Mouse (Mus musculus) heart, adult 18-20 months (tissue): Measurements from ENCODE around the gene Vmn1r203. TPM values are rescaled to one million over a fixed set of nuclear protein-coding genes. Genes with fewer than 3 reads are reported as not detected.
"Not testable (repeated sequence)": the region's sequence is repeated elsewhere in the genome, so short reads cannot be mapped to it uniquely, and the experiment has no call there.

ENCODE experiments used
- DNase-seq, 2 experiments: peaks; one replicate each; pipeline ENCODE4 v3.0.0; 2021 to 2022; ENCODE audit warnings: mixed read lengths in 1 of 2
- long read RNA-seq, 2 experiments: library from polyadenylated mRNA; stranded (forward); transcript quantifications; one replicate each; pipeline ENCODE4 v2.0.0; 2021
- total RNA-seq, 2 experiments: library from RNA; stranded (reverse); gene quantifications; 2 replicates each; pipeline ENCODE4 v1.2.3; 2021

Gene Vmn1r203
- total RNA-seq: not detected
- long read RNA-seq, experiment 1: 0 reads
- long read RNA-seq, experiment 2: 0 reads

- no peak for DNase-seq
Observed at GRCm38 (mm10) chr13:22517814-22518213, at the start of gene Vmn1r203. Gene Vmn1r203, plus strand, starts transcription at chr13:22518114.

- no peak for DNase-seq
Observed at GRCm38 (mm10) chr13:22471623-22472022, 46.3 kb upstream of the Vmn1r203 start, which contains the start of gene Vmn1r201. Gene Vmn1r201, plus strand, starts transcription at chr13:22471923.

- DNase-seq: no peak
Observed at GRCm38 (mm10) chr13:22502431-22502830, 15.5 kb upstream of the Vmn1r203 start.

- no peak for DNase-seq
Observed at GRCm38 (mm10) chr13:22505281-22505680, 12.6 kb upstream of the Vmn1r203 start, which contains the start of gene Vmn1r202. Gene Vmn1r202, minus strand, starts transcription at chr13:22505381.

GRCm38 (mm10) chr13:22552898-22553297 is 35.0 kb downstream of the Vmn1r203 start, which contains the start of gene Vmn1r204:
Gene Vmn1r204, plus strand, starts transcription at chr13:22553198.
- not testable (repeated sequence) for DNase-seq

GRCm38 (mm10) chr13:22574911-22575310 is 57.0 kb downstream of the Vmn1r203 start:
- not testable (repeated sequence) for DNase-seq

Other genes with a start within 250 kb of the Vmn1r203 start
- gene Vmn1r195, start 247.6 kb upstream of the Vmn1r203 start, total RNA-seq: not detected
- not detected for gene Vmn1r196, start 228.2 kb upstream of the Vmn1r203 start, total RNA-seq
- gene Vmn1r197, start 193.5 kb upstream of the Vmn1r203 start, total RNA-seq: not detected
- gene Vmn1r198, start 167.8 kb upstream of the Vmn1r203 start, total RNA-seq: not detected
- gene Vmn1r199, start 138.3 kb upstream of the Vmn1r203 start, total RNA-seq: not detected
- not detected for gene Vmn1r200, start 127.7 kb upstream of the Vmn1r203 start, total RNA-seq
- gene Vmn1r201, start 46.2 kb upstream of the Vmn1r203 start, total RNA-seq: not detected
- gene Vmn1r202, start 12.7 kb upstream of the Vmn1r203 start, total RNA-seq: not detected
- gene Vmn1r204, start 35.1 kb downstream of the Vmn1r203 start, total RNA-seq: not detected
- not detected for gene Vmn1r205, start 74.9 kb downstream of the Vmn1r203 start, total RNA-seq
- not detected for gene Vmn1r206, start 106.1 kb downstream of the Vmn1r203 start, total RNA-seq
- gene Vmn1r207-ps, start 211.5 kb downstream of the Vmn1r203 start, total RNA-seq: not detected